Comparison of ENCODE assay signal across 14 mouse cellular contexts in genomic region chr6:137061880-137062531, GRCm38 (mm10).
"Had no signal": no experiment of that assay in that cellular context is flagged by ENCODE, and none has a peak within 500 bp of the region (broad histone marks: within the 10 kb centered on the region; RNA-seq: fewer than 3 reads in every experiment).

No protein-coding gene starts in this region.

- H3K4me1 ChIP-seq: limb, embryonic 12.5 days had no signal

- H3K9me3 ChIP-seq: limb, embryonic 12.5 days; midbrain, embryonic 13.5 days had no signal

- H3K27ac ChIP-seq: kidney, postnatal 0 days; limb, embryonic 12.5 days; liver, embryonic 14.5 days; midbrain, embryonic 13.5 days had no signal

- DNase-seq: kidney, adult 9 months; kidney, postnatal 36 days; layer of hippocampus, adult 9-11 months; layer of hippocampus, postnatal 36 days; liver; lung, adult 2 months; lung, postnatal 36 days; thymus, adult 18-20 months; thymus, postnatal 14 days had no signal

- H3K36me3 ChIP-seq: limb, embryonic 12.5 days; midbrain, embryonic 13.5 days had no signal

- H3K9ac ChIP-seq: limb, embryonic 12.5 days; liver, embryonic 14.5 days; midbrain, embryonic 13.5 days had no signal

- ATAC-seq: lung, postnatal 0 days; midbrain, embryonic 13.5 days had no signal

- H3K27me3 ChIP-seq: limb, embryonic 12.5 days; midbrain, embryonic 13.5 days had no signal

- H3K4me2 ChIP-seq: limb, embryonic 12.5 days; midbrain, embryonic 13.5 days had no signal

- H3K4me3 ChIP-seq: limb, embryonic 12.5 days; midbrain, embryonic 13.5 days had no signal
